Mouse (Mus musculus): ENCODE data around the gene Aco1. TPM values are rescaled to one million over a fixed set of nuclear protein-coding genes. Genes with fewer than 3 reads are reported as not detected.

The Aco1 gene
- polyA plus RNA-seq, 1 experiment: 58.2 TPM

- Histone ChIP-seq H3K27ac (ENCODE audit: insufficient read depth, low read depth, low read length) (peak within 1 kb of the TSS; percentile 85), H3K27me3 (ENCODE audit: control insufficient read depth, insufficient read depth, low read length) (no peaks in the 10 kb centered on the region), H3K4me1 (ENCODE audit: control insufficient read depth, insufficient read depth, insufficient read length, low read length) (peaks cover 5% of the 10 kb centered on the region; the same call in 1 of the 2 replicates), H3K4me3 (ENCODE audit: low read depth, low read length) (peak within 1 kb of the TSS; percentile 78), H3K36me3 (ENCODE audit: control insufficient read depth, insufficient read depth, low read length) (peaks cover 10% of the 10 kb centered on the region)
- 1% methylated on average over 35 of the region's 35 CpGs for WGBS
- 0 out of 2 replicates have a peak, but pooled peaks have one; percentile 36 for TF ChIP-seq POLR2A (IDR thresholded peaks at IDR 0.05; ENCODE audit: low read depth, low read length)
- TF ChIP-seq CTCF (IDR thresholded peaks at IDR 0.05; ENCODE audit: extremely low read depth, insufficient read length, insufficient replicate concordance, low read depth, low read length): no peak
Measured at GRCm38 (mm10) chr4:40239409-40240271, 96.8 kb downstream of the Aco1 start, which contains the start of gene Ddx58. Gene Ddx58, minus strand, starts transcription at chr4:40239828.

DNA sequence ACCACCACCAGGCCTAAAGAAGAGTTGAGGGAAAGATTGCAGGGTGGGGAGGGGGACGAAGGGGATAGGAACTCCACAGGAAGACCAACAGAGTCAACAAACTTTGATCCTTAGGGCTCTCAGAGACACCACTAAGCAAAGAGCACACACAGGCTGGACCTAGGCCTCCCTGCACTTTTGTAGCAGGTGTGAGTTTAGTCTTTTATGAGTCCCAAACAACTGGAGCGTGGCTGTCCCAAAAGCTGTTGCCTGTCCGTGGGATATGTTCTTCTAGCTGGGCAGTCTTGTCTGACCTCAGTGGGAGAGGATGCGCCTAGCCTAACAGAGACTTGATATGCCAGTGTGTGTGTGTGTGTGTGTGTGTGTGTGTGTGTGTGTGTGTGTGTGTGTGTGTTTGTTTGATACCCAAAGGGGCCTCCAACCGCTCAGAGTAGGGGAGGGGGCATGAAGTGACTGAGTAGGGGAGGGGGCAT lies 97.4 kb downstream of the Aco1 start:
- 36% methylated on average over 5 of the region's 5 CpGs for WGBS
- TF ChIP-seq POLR2A (IDR thresholded peaks at IDR 0.05; ENCODE audit: low read depth, low read length): no peak
- TF ChIP-seq CTCF (IDR thresholded peaks at IDR 0.05; ENCODE audit: extremely low read depth, insufficient read length, insufficient replicate concordance, low read depth, low read length): no peak
- Histone ChIP-seq H3K36me3 (ENCODE audit: control insufficient read depth, insufficient read depth, low read length) (peaks cover 3% of the 10 kb centered on the region), H3K27me3 (ENCODE audit: control insufficient read depth, insufficient read depth, low read length) (no peaks in the 10 kb centered on the region), H3K4me3 (ENCODE audit: low read depth, low read length) (peak overlapping the region; percentile 78), H3K4me1 (ENCODE audit: control insufficient read depth, insufficient read depth, insufficient read length, low read length) (peaks cover 5% of the 10 kb centered on the region; the same call in 1 of the 2 replicates), H3K27ac (ENCODE audit: insufficient read depth, low read depth, low read length) (peak overlapping the region; percentile 57; the same call in 1 of the 2 replicates)

- Histone ChIP-seq H3K4me1 (ENCODE audit: control insufficient read depth, insufficient read depth, insufficient read length, low read length) (peaks cover 5% of the 10 kb centered on the region; the same call in 1 of the 2 replicates), H3K36me3 (ENCODE audit: control insufficient read depth, insufficient read depth, low read length) (peaks cover 2% of the 10 kb centered on the region; the same call in 1 of the 2 replicates), H3K27me3 (ENCODE audit: control insufficient read depth, insufficient read depth, low read length) (no peaks in the 10 kb centered on the region), H3K27ac (ENCODE audit: insufficient read depth, low read depth, low read length) (no peak overlapping the region), H3K4me3 (ENCODE audit: low read depth, low read length) (no peak overlapping the region)
- 58% methylated on average over 6 of the region's 6 CpGs for WGBS
- no peak for TF ChIP-seq CTCF (IDR thresholded peaks at IDR 0.05; ENCODE audit: extremely low read depth, insufficient read length, insufficient replicate concordance, low read depth, low read length)
- no peak for TF ChIP-seq POLR2A (IDR thresholded peaks at IDR 0.05; ENCODE audit: low read depth, low read length)
Measured at GRCm38 (mm10) chr4:40241928-40242327, 99.0 kb downstream of the Aco1 start.

DNA sequence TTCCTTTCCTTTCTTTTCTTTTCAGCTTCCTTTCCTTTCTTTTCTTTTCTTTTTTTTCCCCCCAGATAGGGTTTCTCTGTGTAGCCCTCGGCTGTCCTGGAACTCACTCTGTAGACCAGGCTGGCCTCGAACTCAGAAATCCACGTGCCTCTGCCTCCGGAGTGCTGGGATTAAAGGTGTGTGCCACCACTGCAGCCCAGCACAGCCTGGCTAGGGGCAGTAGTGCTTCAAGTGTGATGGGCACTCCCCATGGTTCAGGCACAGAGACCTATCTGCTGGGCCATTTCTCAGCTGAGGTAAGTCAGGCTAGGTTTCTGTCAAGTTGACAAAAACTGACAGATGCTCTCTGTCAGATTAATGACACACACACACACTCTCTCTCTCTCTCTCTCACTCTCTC lies 100.1 kb downstream of the Aco1 start:
- no peak overlapping the region for H3K4me3 ChIP-seq (ENCODE audit: low read depth, low read length)
- H3K36me3 ChIP-seq (ENCODE audit: control insufficient read depth, insufficient read depth, low read length): no peaks in the 10 kb centered on the region
- H3K27me3 ChIP-seq (ENCODE audit: control insufficient read depth, insufficient read depth, low read length): no peaks in the 10 kb centered on the region
- TF ChIP-seq POLR2A (IDR thresholded peaks at IDR 0.05; ENCODE audit: low read depth, low read length): no peak
- TF ChIP-seq CTCF (IDR thresholded peaks at IDR 0.05; ENCODE audit: extremely low read depth, insufficient read length, insufficient replicate concordance, low read depth, low read length): no peak
- H3K27ac ChIP-seq (ENCODE audit: insufficient read depth, low read depth, low read length): no peak overlapping the region
- peaks cover 5% of the 10 kb centered on the region; the same call in 1 of the 2 replicates for H3K4me1 ChIP-seq (ENCODE audit: control insufficient read depth, insufficient read depth, insufficient read length, low read length)
- WGBS: 87% methylated on average over 4 of the region's 4 CpGs

GRCm38 (mm10) chr4:40244035-40244434 lies 101.2 kb downstream of the Aco1 start:
- H3K4me3 ChIP-seq (ENCODE audit: low read depth, low read length): no peak overlapping the region
- H3K36me3 ChIP-seq (ENCODE audit: control insufficient read depth, insufficient read depth, low read length): no peaks in the 10 kb centered on the region
- no peaks in the 10 kb centered on the region for H3K27me3 ChIP-seq (ENCODE audit: control insufficient read depth, insufficient read depth, low read length)
- H3K4me1 ChIP-seq (ENCODE audit: control insufficient read depth, insufficient read depth, insufficient read length, low read length): peaks cover 5% of the 10 kb centered on the region; the same call in 1 of the 2 replicates
- WGBS: 84% methylated on average over 8 of the region's 8 CpGs
- TF ChIP-seq CTCF (IDR thresholded peaks at IDR 0.05; ENCODE audit: extremely low read depth, insufficient read length, insufficient replicate concordance, low read depth, low read length): no peak
- no peak for TF ChIP-seq POLR2A (IDR thresholded peaks at IDR 0.05; ENCODE audit: low read depth, low read length)
- no peak overlapping the region for H3K27ac ChIP-seq (ENCODE audit: insufficient read depth, low read depth, low read length)

Other genes starting within 250 kb of the Aco1 start
- gene Ddx58, start 96.7 kb downstream of the Aco1 start, polyA plus RNA-seq (2012; rRNA removed): 8.1 and 19.9 TPM in 2 replicates
- 7.8 and 17.5 TPM in 2 replicates for gene Smim27, start 126.5 kb downstream of the Aco1 start, polyA plus RNA-seq (2012; rRNA removed)
- 1.1 and 1.5 TPM in 2 replicates for gene Topors, start 126.8 kb downstream of the Aco1 start, polyA plus RNA-seq (2012; rRNA removed)
- 69.4 and 70.1 TPM in 2 replicates for gene Ndufb6, start 136.3 kb downstream of the Aco1 start, polyA plus RNA-seq (2012; rRNA removed)

All from small intestine, adult 2 months (tissue).